Mouse (Mus musculus): ENCODE results near the gene Rab23. TPM values are rescaled to one million over a fixed set of nuclear protein-coding genes. Genes with fewer than 3 reads are reported as not detected.
"Not testable (repeated sequence)": the region's sequence is repeated elsewhere in the genome, so short reads cannot be mapped to it uniquely, and the experiment has no call there.

Rab23 gene
- polyA plus RNA-seq, 1 experiment from 2014 or later, result 27.3 TPM

- no peak for ATAC-seq
- 92% methylated on average over 11 of the region's 11 CpGs for WGBS
- Histone ChIP-seq H3K9me3 (no peaks in the 10 kb centered on the region), H3K4me2 (replicated peaks) (no peak overlapping the region), H3K27ac (no peak overlapping the region), H3K9ac (replicated peaks) (no peak overlapping the region), H3K4me3 (replicated peaks) (no peak overlapping the region), H3K36me3 (peaks cover 58% of the 10 kb centered on the region), H3K27me3 (no peaks in the 10 kb centered on the region), H3K4me1 (replicated peaks) (no peaks in the 10 kb centered on the region)
Measured at GRCm38 (mm10) chr1:33738281-33738680, 18.6 kb downstream of the Rab23 start.

GRCm38 (mm10) chr1:33738681-33739278 lies 19.1 kb downstream of the Rab23 start:
- H3K4me3 ChIP-seq (replicated peaks), result no peak overlapping the region
- no peaks in the 10 kb centered on the region for H3K9me3 ChIP-seq
- peaks cover 58% of the 10 kb centered on the region for H3K36me3 ChIP-seq
- H3K4me1 ChIP-seq (replicated peaks), result no peaks in the 10 kb centered on the region
- H3K4me2 ChIP-seq (replicated peaks), result no peak overlapping the region
- no peaks in the 10 kb centered on the region for H3K27me3 ChIP-seq
- H3K9ac ChIP-seq (replicated peaks), result no peak overlapping the region
- 88% methylated on average over 11 of the region's 11 CpGs for WGBS
- no peak overlapping the region for H3K27ac ChIP-seq
- ATAC-seq, result peak; percentile 72

DNA sequence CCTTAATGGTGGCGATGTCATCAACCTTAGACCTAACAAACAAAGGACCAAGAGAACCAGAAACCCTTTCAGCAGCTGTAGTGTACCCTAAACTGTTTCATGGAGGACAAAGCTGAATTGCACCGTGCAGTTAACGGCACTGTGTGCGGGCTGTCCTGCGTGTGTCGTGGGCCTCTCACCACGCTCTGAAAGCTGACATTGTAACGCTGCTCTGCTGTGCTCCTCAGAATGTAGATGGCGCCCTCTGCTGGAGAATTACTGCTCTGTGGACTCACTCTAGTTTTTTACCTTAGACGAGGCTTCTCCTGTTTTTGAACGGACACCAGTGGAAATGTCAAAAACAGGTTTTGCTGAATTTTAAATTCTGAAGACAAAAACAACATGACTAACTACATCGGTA lies 19.6 kb downstream of the Rab23 start:
- Histone ChIP-seq H3K27me3 (no peaks in the 10 kb centered on the region), H3K36me3 (peaks cover 58% of the 10 kb centered on the region), H3K27ac (no peak overlapping the region), H3K4me3 (replicated peaks) (no peak overlapping the region), H3K9ac (replicated peaks) (no peak overlapping the region), H3K4me2 (replicated peaks) (no peak overlapping the region), H3K9me3 (no peaks in the 10 kb centered on the region), H3K4me1 (replicated peaks) (no peaks in the 10 kb centered on the region)
- WGBS, result 32% methylated on average over 12 of the region's 12 CpGs
- ATAC-seq, result peak; percentile 81

GRCm38 (mm10) chr1:33742903-33743302 lies 23.2 kb downstream of the Rab23 start:
- no peaks in the 10 kb centered on the region for H3K4me1 ChIP-seq (replicated peaks)
- H3K9me3 ChIP-seq, result no peaks in the 10 kb centered on the region
- H3K4me3 ChIP-seq (replicated peaks), result no peak overlapping the region
- H3K9ac ChIP-seq (replicated peaks), result no peak overlapping the region
- no peak for ATAC-seq
- WGBS, result 19% methylated on average over 8 of the region's 8 CpGs
- no peaks in the 10 kb centered on the region for H3K27me3 ChIP-seq
- no peak overlapping the region for H3K4me2 ChIP-seq (replicated peaks)
- H3K27ac ChIP-seq, result no peak overlapping the region
- H3K36me3 ChIP-seq, result peaks cover 38% of the 10 kb centered on the region

- not testable (repeated sequence) for H3K4me2 ChIP-seq (replicated peaks); H3K27me3 ChIP-seq; H3K9ac ChIP-seq (replicated peaks); H3K4me1 ChIP-seq (replicated peaks); ATAC-seq; H3K27ac ChIP-seq; H3K4me3 ChIP-seq (replicated peaks); H3K9me3 ChIP-seq
- WGBS, result 96% methylated on average over 9 of the region's 9 CpGs
- H3K36me3 ChIP-seq, result peaks cover 28% of the 10 kb centered on the region
Measured at GRCm38 (mm10) chr1:33744815-33745214, 25.1 kb downstream of the Rab23 start.

GRCm38 (mm10) chr1:33745901-33746300 lies 26.2 kb downstream of the Rab23 start:
- peak; percentile 35; the same call in 1 of the 2 replicates for ATAC-seq
- 96% methylated on average over 4 of the region's 4 CpGs for WGBS
- no peak overlapping the region for H3K9ac ChIP-seq (replicated peaks)

DNA sequence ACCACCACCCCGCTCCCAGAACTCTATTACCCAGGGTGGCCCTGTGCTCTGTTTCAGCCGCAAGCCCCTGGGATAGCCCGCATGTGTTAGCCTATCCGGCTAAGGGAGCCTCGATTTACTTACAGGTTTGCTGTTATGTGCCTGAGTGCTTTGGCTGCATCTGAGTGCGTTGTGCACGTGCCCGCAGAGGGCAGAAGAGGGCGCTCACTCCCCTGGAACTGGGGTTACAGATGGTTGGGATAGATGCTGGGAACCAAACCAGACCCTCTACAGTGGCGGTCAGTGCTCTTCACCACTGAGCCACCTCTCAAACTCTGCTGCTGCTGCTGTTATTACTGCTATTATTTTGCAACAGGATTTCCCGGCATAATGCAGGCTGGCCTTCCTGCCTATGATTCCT lies 29.4 kb downstream of the Rab23 start:
- no peaks in the 10 kb centered on the region for H3K27me3 ChIP-seq
- no peak overlapping the region for H3K27ac ChIP-seq
- no peak overlapping the region for H3K9ac ChIP-seq (replicated peaks)
- peaks cover 11% of the 10 kb centered on the region; the same call in 1 of the 2 replicates for H3K36me3 ChIP-seq
- no peaks in the 10 kb centered on the region for H3K9me3 ChIP-seq
- no peak for ATAC-seq
- H3K4me3 ChIP-seq (replicated peaks), result no peak overlapping the region
- H3K4me1 ChIP-seq (replicated peaks), result no peaks in the 10 kb centered on the region
- no peak overlapping the region for H3K4me2 ChIP-seq (replicated peaks)
- whole genome bisulfite sequencing, result 97% methylated on average over 11 of the region's 11 CpGs

More at GRCm38 (mm10) chr1:33745901-33746300, 26.2 kb downstream of the Rab23 start:
- Histone ChIP-seq H3K4me3 (replicated peaks) (no peak overlapping the region), H3K27ac (no peak overlapping the region), H3K9me3 (no peaks in the 10 kb centered on the region), H3K4me1 (replicated peaks) (no peaks in the 10 kb centered on the region), H3K27me3 (no peaks in the 10 kb centered on the region), H3K36me3 (peaks cover 21% of the 10 kb centered on the region; the same call in 1 of the 2 replicates), H3K4me2 (replicated peaks) (no peak overlapping the region)

GRCm38 (mm10) chr1:33749709-33750108 lies 30.0 kb downstream of the Rab23 start:
- 91% methylated on average over 3 of the region's 4 CpGs for WGBS
- not testable (repeated sequence) for H3K4me3 ChIP-seq (replicated peaks)

GRCm38 (mm10) chr1:33751283-33751682 lies 31.6 kb downstream of the Rab23 start:
- peak; percentile 53 for ATAC-seq
- H3K4me3 ChIP-seq (replicated peaks), result no peak overlapping the region
- H3K27ac ChIP-seq, result no peak overlapping the region
- H3K4me2 ChIP-seq (replicated peaks), result no peak overlapping the region
- peaks cover 5% of the 10 kb centered on the region; the same call in 1 of the 2 replicates for H3K4me1 ChIP-seq (replicated peaks)
- H3K9ac ChIP-seq (replicated peaks), result no peak overlapping the region
- 0 out of 2 replicates have a peak, but pooled peaks cover 4% of the 10 kb centered on the region for H3K36me3 ChIP-seq
- 77% methylated on average over 10 of the region's 10 CpGs for WGBS
- H3K9me3 ChIP-seq, result no peaks in the 10 kb centered on the region
- H3K27me3 ChIP-seq, result no peaks in the 10 kb centered on the region

More at GRCm38 (mm10) chr1:33749709-33750108, 30.0 kb downstream of the Rab23 start:
- not testable (repeated sequence) for H3K4me1 ChIP-seq (replicated peaks); H3K9me3 ChIP-seq; H3K27ac ChIP-seq; H3K9ac ChIP-seq (replicated peaks); H3K27me3 ChIP-seq; H3K4me2 ChIP-seq (replicated peaks); ATAC-seq
- peaks cover 11% of the 10 kb centered on the region; the same call in 1 of the 2 replicates for H3K36me3 ChIP-seq

- H3K9me3 ChIP-seq, result no peaks in the 10 kb centered on the region
- H3K27ac ChIP-seq, result no peak overlapping the region
- ATAC-seq, result no peak
- no peak overlapping the region for H3K4me3 ChIP-seq (replicated peaks)
- H3K4me2 ChIP-seq (replicated peaks), result no peak overlapping the region
- 94% methylated on average over 17 of the region's 17 CpGs for WGBS
- H3K27me3 ChIP-seq, result no peaks in the 10 kb centered on the region
- no peak overlapping the region for H3K9ac ChIP-seq (replicated peaks)
- H3K4me1 ChIP-seq (replicated peaks), result peaks cover 21% of the 10 kb centered on the region
- H3K36me3 ChIP-seq, result no peaks in the 10 kb centered on the region
Measured at GRCm38 (mm10) chr1:33754089-33754488, 34.4 kb downstream of the Rab23 start.

- H3K27ac ChIP-seq, result no peak overlapping the region
- no peak for ATAC-seq
- 86% methylated on average over 21 of the region's 21 CpGs for WGBS
Measured at GRCm38 (mm10) chr1:33754965-33755735, 35.5 kb downstream of the Rab23 start.

GRCm38 (mm10) chr1:33755799-33756198 lies 36.1 kb downstream of the Rab23 start:
- Histone ChIP-seq H3K4me1 (replicated peaks) (peaks cover 21% of the 10 kb centered on the region), H3K36me3 (peaks cover 4% of the 10 kb centered on the region; the same call in 1 of the 2 replicates), H3K9me3 (no peaks in the 10 kb centered on the region), H3K27ac (no peak overlapping the region), H3K4me2 (replicated peaks) (no peak overlapping the region), H3K27me3 (no peaks in the 10 kb centered on the region), H3K9ac (replicated peaks) (no peak overlapping the region), H3K4me3 (replicated peaks) (no peak overlapping the region)
- ATAC-seq, result no peak
- 82% methylated on average over 7 of the region's 7 CpGs for WGBS

More at GRCm38 (mm10) chr1:33754965-33755735, 35.5 kb downstream of the Rab23 start:
- H3K9ac ChIP-seq (replicated peaks), result no peak overlapping the region
- H3K4me1 ChIP-seq (replicated peaks), result peaks cover 21% of the 10 kb centered on the region
- peaks cover under 1% of the 10 kb centered on the region; the same call in 1 of the 2 replicates for H3K36me3 ChIP-seq
- no peaks in the 10 kb centered on the region for H3K27me3 ChIP-seq
- no peak overlapping the region for H3K4me3 ChIP-seq (replicated peaks)
- no peak overlapping the region for H3K4me2 ChIP-seq (replicated peaks)
- no peaks in the 10 kb centered on the region for H3K9me3 ChIP-seq

All from midbrain, embryonic 13.5 days (tissue).